ENCODE assay signal across 8 mouse cellular contexts in the genomic region with DNA sequence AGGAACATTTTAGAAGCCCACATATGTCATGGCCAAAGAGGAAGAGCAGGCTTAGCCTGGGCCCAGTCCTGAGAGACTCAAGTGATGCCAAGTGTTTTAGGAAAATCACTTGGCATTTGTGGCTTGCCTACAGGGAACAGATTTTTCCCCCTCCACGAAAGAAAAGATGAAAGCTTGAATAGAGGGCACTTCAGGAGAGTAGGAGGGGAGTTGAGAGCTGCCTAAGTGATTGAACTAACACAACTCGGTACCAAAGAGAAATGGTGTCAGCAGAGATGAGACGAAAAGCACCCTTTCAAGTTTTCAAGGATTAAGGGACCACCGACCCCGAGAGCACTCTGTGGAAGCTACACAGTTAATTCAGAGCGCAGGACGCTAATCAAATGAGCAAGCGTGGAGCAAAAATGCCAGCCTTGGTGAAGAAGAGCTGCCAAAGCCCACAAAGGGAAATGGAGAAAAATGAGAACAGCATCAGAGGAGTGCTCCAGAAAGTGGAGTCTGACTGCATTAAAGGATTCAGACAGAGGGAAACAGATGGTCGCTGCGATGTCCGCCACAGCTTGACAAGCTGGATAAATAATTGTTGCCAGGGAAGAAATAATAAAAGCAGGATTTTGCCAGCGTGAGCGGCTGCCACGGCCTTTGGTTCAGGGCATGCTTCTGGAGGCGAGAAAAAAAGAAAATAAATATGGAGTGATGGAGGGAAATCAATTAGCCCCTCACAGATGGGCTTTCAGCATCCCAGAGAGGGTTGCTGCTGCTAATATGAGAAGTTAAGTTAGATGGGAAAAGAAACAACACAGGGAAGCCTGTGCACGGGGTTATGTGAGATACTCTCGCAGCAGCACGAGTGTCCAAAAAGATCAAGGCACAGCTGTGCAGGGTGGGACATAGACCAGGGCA.
DNase-seq lines count a peak whose midpoint lies in the region; ATAC-seq and TF ChIP-seq lines count a peak whose summit lies in the region.

No protein-coding gene starts in this region.

- 0 out of 2 replicates have a peak overlapping the region, but pooled peaks have one; percentile 22 for H3K9ac ChIP-seq in forebrain, postnatal 0 days

- peak; percentile 89 for ATAC-seq in forebrain, postnatal 0 days

- 7% methylated on average over 18 of the region's 18 CpGs for WGBS in forebrain, postnatal 0 days

- peak overlapping the region; percentile 62 for H3K27ac ChIP-seq in forebrain, postnatal 0 days (ENCODE audit: low read depth, low read length)

- no peaks in the 10 kb centered on the region for H3K27me3 ChIP-seq in forebrain, postnatal 0 days (ENCODE audit: insufficient read depth, low read length)

- peak; percentile 20 for DNase-seq in right cerebral cortex, adult 18-20 months
- DNase-seq in right cerebral cortex, postnatal 14 days = no peak
- DNase-seq in forebrain, postnatal 0 days = peak; percentile 77
- peak; percentile 13 to 22 for DNase-seq in left cerebral cortex, postnatal 36 days (ENCODE audit: low spot score in 2 of 2)
- DNase-seq in right cerebral cortex, adult 2 months (ENCODE audit: low spot score in 2 of 2) = peak; percentile 37 to 44
- DNase-seq in urinary bladder, postnatal 25 days (ENCODE audit: low spot score) = no peak
- DNase-seq in Muller cell, postnatal 12 days (ENCODE audit: inconsistent ontology term) = no peak
- DNase-seq in kidney, adult 9 months = no peak

- no peaks in the 10 kb centered on the region for H3K9me3 ChIP-seq in forebrain, postnatal 0 days (ENCODE audit: low read length)

- no peaks in the 10 kb centered on the region for H3K36me3 ChIP-seq in forebrain, postnatal 0 days (ENCODE audit: insufficient read depth)

- peak overlapping the region; percentile 14; the same call in 1 of the 2 replicates for H3K4me3 ChIP-seq in forebrain, postnatal 0 days (ENCODE audit: low read depth, low read length)

- H3K4me2 ChIP-seq in forebrain, postnatal 0 days (ENCODE audit: low read depth) = peak overlapping the region; percentile 37

- intact Hi-C loops in left cerebral cortex, postnatal 36 days (cut with DNase I) = no loop called here

- H3K4me1 ChIP-seq in forebrain, postnatal 0 days (ENCODE audit: insufficient read depth) = no peaks in the 10 kb centered on the region

- no peak for TF ChIP-seq CTCF in forebrain, postnatal 0 days (IDR thresholded peaks at IDR 0.05; ENCODE audit: low read depth)

Comparison
In these comparisons a context has a peak if more than half of its experiments do, and no peak if none do; other contexts are left out.
1. DNase-seq: peak in right cerebral cortex, adult 18-20 months (single experiment), forebrain, postnatal 0 days (single experiment), left cerebral cortex, postnatal 36 days (2 of 2) and right cerebral cortex, adult 2 months (2 of 2); none in right cerebral cortex, postnatal 14 days (single experiment), urinary bladder, postnatal 25 days (single experiment), Muller cell, postnatal 12 days (single experiment) and kidney, adult 9 months (single experiment).